Mouse (Mus musculus) adrenal gland, postnatal 4 days (tissue): ENCODE data around the gene Gm15217. TPM values are rescaled to one million over a fixed set of nuclear protein-coding genes. Genes with fewer than 3 reads are reported as not detected.

Source experiments
- DNase-seq, 2 experiments: peaks; one replicate each; pipeline ENCODE4 v3.0.0; 2021 to 2022; ENCODE audit warnings: low spot score in 2 of 2, mixed read lengths in 2 of 2
- total RNA-seq, 2 experiments: library from RNA; stranded (reverse); gene quantifications; 2 replicates each; pipeline ENCODE4 v1.2.3; 2021

Gm15217 gene
- total RNA-seq, 2 experiments from 2014 or later = 1.2 TPM; not detected in 1

DNA sequence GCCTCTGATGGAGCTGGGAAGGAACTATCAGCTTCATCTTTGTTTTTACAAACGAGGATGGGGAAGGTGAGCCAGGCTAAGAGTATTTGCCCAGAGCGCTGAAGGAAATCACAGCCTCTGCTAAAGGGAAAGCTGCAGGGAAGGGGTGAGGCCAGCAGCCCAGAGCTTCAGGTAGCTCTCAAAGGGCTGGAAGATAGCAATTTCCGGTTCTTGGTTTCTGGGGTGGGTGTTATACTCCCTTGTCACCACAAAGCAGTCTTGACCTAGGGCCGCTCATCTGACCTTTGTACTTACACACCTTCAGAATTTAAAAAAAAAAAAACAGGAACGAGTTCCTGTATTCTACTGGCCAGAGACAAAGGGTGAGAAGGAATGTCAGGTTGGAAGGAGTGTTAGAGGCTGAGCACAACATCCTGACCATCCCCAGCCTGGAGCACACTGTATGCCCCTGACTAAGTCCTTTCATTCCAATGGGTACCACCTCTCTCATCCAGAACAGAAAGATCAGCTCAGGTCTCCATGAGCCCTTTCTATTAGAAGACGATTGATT lies 12.5 kb downstream of the Gm15217 start:
- DNase-seq = no peak

DNA sequence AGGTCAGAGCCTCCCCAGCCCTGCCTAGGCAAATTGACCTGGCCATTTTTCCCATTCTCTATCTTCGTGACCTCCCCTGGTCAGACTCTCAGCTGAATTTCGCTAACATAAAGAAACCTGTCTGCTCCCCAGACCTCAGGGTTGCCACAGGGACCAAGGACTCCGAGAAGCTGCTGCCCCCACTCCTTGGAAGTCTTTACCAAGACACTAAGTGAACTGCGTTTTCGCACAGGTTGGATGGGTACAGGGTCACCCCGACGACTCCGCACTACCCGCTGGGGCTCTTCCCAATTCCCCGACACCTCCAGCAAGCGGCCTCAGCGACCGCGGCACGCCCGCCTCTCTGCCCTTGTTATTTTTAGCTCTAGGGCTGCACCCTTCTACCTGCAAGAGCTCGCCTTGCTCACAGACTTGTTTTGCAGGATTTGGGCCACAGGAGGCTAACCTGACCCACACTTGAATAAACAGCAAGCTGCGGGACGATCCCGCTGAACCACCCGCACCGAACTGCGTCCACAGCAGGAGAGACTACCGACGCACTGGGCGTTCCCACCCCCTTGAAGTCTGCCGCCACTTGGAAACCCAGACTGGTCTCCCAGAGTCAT lies 19.0 kb downstream of the Gm15217 start:
- DNase-seq = no peak

- no peak for DNase-seq
Observed at GRCm38 (mm10) chr14:46399925-46400324, 20.7 kb downstream of the Gm15217 start.

- DNase-seq = no peak
Observed at GRCm38 (mm10) chr14:46408319-46408718, 29.1 kb downstream of the Gm15217 start.

GRCm38 (mm10) chr14:46409016-46409415 lies 29.8 kb downstream of the Gm15217 start:
- no peak for DNase-seq

- no peak for DNase-seq
Observed at GRCm38 (mm10) chr14:46410557-46411120, 31.4 kb downstream of the Gm15217 start.

DNA sequence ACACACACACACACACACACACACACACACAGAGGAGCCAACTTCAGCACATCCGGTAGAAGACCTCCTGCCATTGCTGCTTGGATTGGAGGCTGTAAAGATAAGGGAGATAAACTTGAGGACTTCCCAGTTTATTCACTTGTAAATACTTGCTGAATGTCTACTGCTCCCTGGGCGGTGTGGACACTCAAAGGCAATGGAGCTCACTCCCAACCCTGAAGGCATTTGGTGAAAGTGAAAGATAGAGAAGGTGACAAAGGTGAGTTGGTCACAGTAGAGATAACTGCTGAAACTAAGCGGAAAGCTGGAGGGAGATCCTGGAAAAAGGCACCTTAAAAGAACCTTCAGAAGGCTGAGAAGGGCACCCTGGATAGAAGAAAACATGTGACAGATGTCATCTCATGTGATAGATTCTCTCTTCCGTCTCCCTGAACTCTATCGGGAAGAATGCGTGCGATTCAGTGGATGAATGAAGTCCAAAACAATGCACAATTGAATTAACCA lies 33.3 kb downstream of the Gm15217 start:
- no peak for DNase-seq

DNA sequence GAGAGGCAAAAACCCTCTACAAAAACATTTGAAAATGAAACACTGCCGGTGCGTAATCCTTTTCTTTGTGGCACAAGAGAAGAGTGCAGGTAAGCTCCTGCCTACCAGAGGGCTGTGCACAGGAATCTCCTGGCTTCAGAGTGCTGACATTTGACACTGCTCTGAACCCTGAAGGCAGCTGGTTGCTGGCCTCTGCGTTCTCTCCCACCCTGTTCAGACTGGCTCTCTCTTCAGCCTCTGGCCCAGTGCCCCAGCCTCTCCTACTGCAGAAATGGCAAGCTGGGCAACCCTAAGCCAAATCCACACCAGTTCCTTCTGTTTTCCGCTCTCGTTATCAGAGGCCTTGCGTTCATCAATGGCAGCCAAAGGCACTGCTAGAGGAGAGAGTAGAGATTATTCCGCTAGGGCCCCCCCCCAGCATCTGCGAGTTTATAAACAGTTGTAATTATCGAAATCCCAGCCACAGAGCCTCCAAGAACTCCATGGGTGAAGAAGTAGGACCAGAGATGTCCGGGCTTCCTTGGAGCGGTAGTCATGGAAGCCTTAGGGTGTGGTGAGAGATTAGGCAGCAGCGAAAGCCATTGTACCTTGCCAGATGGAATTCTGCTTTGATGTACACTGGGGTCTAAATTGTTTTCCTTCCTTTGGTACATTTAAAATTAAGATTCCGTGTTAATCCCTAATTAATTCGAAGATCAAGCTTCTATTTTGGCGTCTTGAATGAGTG lies 39.3 kb downstream of the Gm15217 start:
- no peak for DNase-seq

DNA sequence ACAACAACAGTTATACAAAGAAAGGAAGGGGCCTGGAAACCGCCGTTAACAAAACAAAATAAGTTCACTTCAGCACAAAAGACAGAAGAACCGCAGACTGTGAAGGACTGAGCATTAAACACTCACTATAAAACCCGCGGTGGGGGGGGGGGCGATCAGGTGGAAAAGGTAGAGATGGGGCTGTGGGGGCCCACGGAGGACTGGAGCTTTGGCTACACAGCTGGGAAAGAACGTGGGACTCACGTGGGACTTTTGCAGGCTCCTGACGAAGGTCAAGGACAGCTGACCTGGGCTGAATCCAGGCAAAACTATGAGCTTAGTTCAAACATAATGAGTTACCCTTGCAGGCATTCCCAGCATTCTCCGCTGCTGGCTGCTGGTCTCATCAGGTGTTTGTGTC lies 40.1 kb downstream of the Gm15217 start:
- DNase-seq = no peak

GRCm38 (mm10) chr14:46421823-46422222 lies 42.6 kb downstream of the Gm15217 start:
- DNase-seq = no peak

DNA sequence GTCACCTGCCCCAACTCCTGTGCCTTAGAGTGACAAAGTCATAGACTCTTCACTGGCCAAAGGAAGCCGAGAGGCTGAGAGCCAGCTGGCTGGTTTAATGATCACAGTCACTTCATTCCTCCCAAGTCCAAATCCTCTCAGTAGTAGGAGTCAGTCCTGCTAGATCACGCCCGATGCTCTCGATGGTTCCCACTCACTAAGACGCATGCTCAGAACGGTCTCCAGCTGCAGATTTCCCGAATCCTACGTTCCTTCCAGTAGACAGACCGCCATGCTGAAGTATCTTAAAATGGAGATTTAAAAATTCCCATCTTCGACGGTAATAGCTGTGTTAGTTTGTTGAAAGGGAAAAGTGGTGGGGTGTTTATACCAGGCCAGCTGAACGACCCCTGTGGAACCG lies 48.0 kb downstream of the Gm15217 start:
- DNase-seq = no peak

- DNase-seq = no peak
Observed at GRCm38 (mm10) chr14:46430231-46430630, 51.0 kb downstream of the Gm15217 start.

Other genes starting within 250 kb of the Gm15217 start
- 10 to 100 TPM in 1 of 2 experiments, 1 to 10 TPM in 1; 8.4 to 11.4 TPM for gene Bmp4, start 11.3 kb downstream of the Gm15217 start, total RNA-seq